Mouse (Mus musculus) Patski (cell line): ENCODE measurements around the gene Best3. TPM values are rescaled to one million over a fixed set of nuclear protein-coding genes. Genes with fewer than 3 reads are reported as not detected.

Experiments
- ATAC-seq: fragments of 100-300 bp; one replicate; pipeline ENCODE4 v1.8.0; 2021
- CTCF ChIA-PET: fragments of 350-600 bp; sonication (Branson Sonifier 250); formaldehyde crosslinking; loops from one replicate; lab custom pipeline; 2022; ENCODE audit warnings: inconsistent platforms; lab: Charles Lee
- POLR2A ChIA-PET: fragments of 350-600 bp; sonication (Branson Sonifier 250); formaldehyde crosslinking; loops from one replicate; lab custom pipeline; 2022; ENCODE audit warnings: antibody characterized with exemption, inconsistent platforms; lab: Charles Lee
- DNase-seq: peaks from one replicate; pipeline ENCODE4 v3.0.0-alpha.2; 2011; ENCODE audit warnings: low read depth, low spot score
- H3K27me3 ChIP-seq: fragments of 371-371 bp; one replicate; pipeline ENCODE4 v1.5.1; 2021
- CTCF ChIP-seq: fragments of 100-300 bp; IDR thresholded peaks from one replicate; pipeline ENCODE4 v1.5.1; 2021
- in situ Hi-C: fragments of 300-500 bp; cut with MboI; formaldehyde crosslinking; loops from 3 replicates; pipeline ENCODE4 v1.11.1; 2018; ENCODE audit warnings: low pct_unique_long_range_greater_than_20kb, mixed read lengths
- polyA plus RNA-seq: library from polyadenylated mRNA; unstranded; gene quantifications from one replicate; pipeline ENCODE4 v1.2.3, GENCODE M21; 2021

Gene Best3
- polyA plus RNA-seq, 1 experiment from 2014 or later: not detected

- TF ChIP-seq CTCF: no peak
- no peak for DNase-seq
- POLR2A ChIA-PET: no interaction called here
Observed at GRCm38 (mm10) chr10:116972509-116972908, 13.6 kb upstream of the Best3 start, which contains the start of gene Gm10271. Gene Gm10271, minus strand, starts transcription at chr10:116972609.

DNA sequence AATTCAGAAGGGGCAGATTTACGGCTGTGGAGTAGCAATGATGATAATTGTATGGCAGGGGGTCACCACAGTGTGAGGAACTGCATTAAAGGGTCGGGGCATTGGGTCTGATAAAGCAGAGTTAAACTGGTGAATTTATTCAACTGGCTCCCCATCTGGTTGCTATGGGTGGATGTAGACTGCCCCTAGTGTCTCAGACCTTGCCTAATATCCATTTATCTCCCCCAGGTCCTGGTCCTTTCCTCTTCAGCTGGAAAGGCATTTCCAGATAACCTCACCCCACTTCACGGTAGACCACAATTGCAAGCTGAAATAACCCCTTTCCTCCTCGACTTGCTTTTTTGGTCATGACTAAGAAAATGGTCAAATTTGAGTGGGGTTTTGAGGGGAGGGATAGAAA is 8.7 kb upstream of the Best3 start:
- no peaks in the 10 kb centered on the region for H3K27me3 ChIP-seq
- ChIA-PET POLR2A (interaction anchor here (0.8 to 2.2 kb wide), 2 partner anchors 8 to 13 kb away, joined by 5 to 6 read pairs; no protein-coding TSS in a partner anchor), CTCF (no interaction called here)
- no peak for TF ChIP-seq CTCF
- ATAC-seq: no peak
- no peak for DNase-seq
- in situ Hi-C loops: no loop called here

More at GRCm38 (mm10) chr10:116972509-116972908, 13.6 kb upstream of the Best3 start, which contains the start of gene Gm10271:
- CTCF ChIA-PET: no interaction called here
- no peak for ATAC-seq
- H3K27me3 ChIP-seq: no peaks in the 10 kb centered on the region
- in situ Hi-C loops: no loop called here

DNA sequence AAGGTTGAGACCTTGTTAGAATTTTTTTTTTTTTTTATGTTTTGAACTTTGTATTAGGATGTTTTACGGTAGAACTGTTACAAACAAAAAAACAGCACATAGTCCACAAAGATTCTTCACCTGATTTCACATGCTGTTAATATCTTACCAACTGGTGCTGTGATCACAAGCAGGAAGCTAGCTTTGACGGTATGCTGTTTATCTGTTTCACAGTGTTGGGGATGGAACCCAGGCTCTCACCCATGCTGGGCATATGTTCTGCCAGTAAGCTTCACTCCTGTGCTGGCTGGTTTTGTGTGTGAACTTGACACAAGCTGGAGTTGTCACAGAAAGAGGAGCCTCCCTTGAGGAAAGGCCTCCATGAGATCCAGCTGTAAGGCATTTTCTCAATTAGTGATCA is 8.3 kb upstream of the Best3 start:
- in situ Hi-C loops: no loop called here
- TF ChIP-seq CTCF: no peak
- H3K27me3 ChIP-seq: no peaks in the 10 kb centered on the region
- ChIA-PET CTCF (interaction anchor here (1.2 kb wide), 1 partner anchor 19 kb away, joined by 3 read pairs; no protein-coding TSS in a partner anchor), POLR2A (interaction anchor here (0.8 to 2.2 kb wide), 2 partner anchors 8 to 13 kb away, joined by 5 to 6 read pairs; no protein-coding TSS in a partner anchor)
- ATAC-seq (no peak), DNase-seq (no peak)

- POLR2A ChIA-PET: interaction anchor here (2.2 kb wide), 1 partner anchor 14 kb away, joined by 5 read pairs; no protein-coding TSS in a partner anchor
- no peak for ATAC-seq
- TF ChIP-seq CTCF: no peak
- DNase-seq: no peak
- in situ Hi-C loops: no loop called here
- CTCF ChIA-PET: interaction anchor here (0.9 to 1.2 kb wide), 2 partner anchors 8 to 18 kb away, joined by 3 read pairs; no protein-coding TSS in a partner anchor
- no peaks in the 10 kb centered on the region for H3K27me3 ChIP-seq
Observed at GRCm38 (mm10) chr10:116978841-116979240, 7.3 kb upstream of the Best3 start.

DNA sequence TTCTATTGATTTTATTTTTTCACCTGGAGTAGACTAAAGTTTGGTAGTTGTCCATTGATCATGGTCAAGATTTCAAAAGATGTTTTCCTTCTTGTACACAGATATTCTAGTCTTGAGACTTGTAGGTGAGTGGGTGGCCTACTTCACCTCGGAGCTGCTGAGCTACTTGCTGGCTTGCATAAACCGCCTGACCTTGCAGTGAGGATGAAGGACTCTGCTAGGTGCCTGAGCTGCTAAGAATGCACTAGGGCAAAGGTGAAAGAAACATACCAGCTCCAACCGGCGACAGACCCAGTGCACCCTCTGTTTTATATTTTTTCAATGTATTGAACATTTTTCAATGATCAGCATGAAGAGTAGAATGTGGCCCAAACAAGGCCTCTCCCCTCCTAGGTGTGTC is 5.8 kb upstream of the Best3 start:
- H3K27me3 ChIP-seq: no peaks in the 10 kb centered on the region
- in situ Hi-C loops: loop anchor here (5.0 kb wide), 1 partner anchor 47 kb away; no protein-coding TSS in a partner anchor
- ChIA-PET POLR2A (no interaction called here), CTCF (no interaction called here)
- ATAC-seq: no peak
- no peak for DNase-seq
- TF ChIP-seq CTCF: no peak

DNA sequence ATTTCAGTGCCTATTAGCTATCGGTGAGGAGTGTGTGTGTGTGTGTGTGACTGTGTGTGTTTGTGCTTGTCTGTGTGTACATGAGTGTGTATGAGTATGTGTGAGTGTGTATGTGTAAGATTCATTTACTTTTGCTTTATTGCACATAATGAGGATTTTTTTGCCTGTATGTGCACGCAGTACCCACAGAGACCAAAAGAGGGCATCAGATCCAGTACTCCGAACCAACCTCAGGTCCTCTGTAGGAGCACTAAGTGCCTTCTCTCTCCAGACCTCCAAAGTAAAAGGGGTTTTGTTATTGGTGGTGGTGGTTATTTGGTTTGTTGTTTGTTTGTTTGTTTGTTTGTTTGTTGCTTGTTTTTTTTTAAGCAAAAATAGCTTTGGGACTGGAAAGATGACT is 5.2 kb upstream of the Best3 start:
- in situ Hi-C loops: loop anchor here (5.0 kb wide), 1 partner anchor 46 kb away; no protein-coding TSS in a partner anchor
- DNase-seq (no peak), ATAC-seq (no peak)
- no peaks in the 10 kb centered on the region for H3K27me3 ChIP-seq
- POLR2A ChIA-PET: no interaction called here
- TF ChIP-seq CTCF: peak; percentile 59
- CTCF ChIA-PET: interaction anchor here (0.9 kb wide), 1 partner anchor 15 kb away, joined by 5 read pairs; no protein-coding TSS in a partner anchor

DNA sequence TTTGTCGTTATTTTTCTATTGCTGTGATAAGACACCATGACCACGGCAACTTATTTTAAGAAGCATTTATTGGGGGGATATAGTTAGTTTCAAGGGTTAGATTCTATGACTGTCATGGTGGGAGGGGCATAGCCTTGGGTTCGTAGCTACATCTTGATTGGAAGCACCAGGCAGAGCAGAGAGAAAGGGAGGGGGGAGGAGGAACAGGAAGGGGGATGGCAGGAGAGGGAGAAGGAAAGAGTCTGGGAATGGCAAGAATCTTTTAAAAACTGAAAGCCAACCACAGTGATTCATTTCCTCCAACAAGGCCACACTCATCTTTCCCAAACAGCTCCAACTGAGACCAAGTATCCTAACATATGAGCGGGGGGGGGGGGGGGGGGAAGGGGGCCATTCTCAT is 3.6 kb upstream of the Best3 start:
- POLR2A ChIA-PET: no interaction called here
- DNase-seq (no peak), ATAC-seq (no peak)
- no peaks in the 10 kb centered on the region for H3K27me3 ChIP-seq
- TF ChIP-seq CTCF: no peak
- CTCF ChIA-PET: interaction anchor here (1.0 to 1.5 kb wide), 4 partner anchors 19 to 34 kb away, joined by 3 read pairs; partner anchors contain the start of gene Rab3ip
- in situ Hi-C loops: loop anchor here (5.0 kb wide), 1 partner anchor 45 kb away; no protein-coding TSS in a partner anchor

DNA sequence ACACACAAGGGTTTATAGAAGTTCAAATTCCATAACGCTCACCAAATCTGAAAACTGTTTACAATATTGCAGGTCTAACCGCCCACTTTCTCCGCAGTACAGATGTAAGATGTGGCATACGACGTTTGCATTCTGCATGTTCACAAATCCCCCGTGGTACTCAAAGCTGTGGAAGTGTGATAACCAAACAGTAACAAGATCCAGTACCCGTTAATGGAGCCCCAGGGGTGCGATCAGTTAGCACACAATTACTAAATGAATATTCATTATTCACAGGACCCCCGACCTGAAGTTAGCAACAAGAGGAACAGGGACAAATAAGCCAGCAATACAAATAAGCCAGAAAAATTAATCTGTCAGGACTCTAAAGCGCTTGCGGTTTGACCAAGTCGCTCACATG is 1.3 kb upstream of the Best3 start:
- ChIA-PET CTCF (no interaction called here), POLR2A (no interaction called here)
- no peak for TF ChIP-seq CTCF
- no peak for DNase-seq
- no peaks in the 10 kb centered on the region for H3K27me3 ChIP-seq
- in situ Hi-C loops: loop anchor here (5.0 kb wide), 1 partner anchor 42 kb away; no protein-coding TSS in a partner anchor
- ATAC-seq: no peak

DNA sequence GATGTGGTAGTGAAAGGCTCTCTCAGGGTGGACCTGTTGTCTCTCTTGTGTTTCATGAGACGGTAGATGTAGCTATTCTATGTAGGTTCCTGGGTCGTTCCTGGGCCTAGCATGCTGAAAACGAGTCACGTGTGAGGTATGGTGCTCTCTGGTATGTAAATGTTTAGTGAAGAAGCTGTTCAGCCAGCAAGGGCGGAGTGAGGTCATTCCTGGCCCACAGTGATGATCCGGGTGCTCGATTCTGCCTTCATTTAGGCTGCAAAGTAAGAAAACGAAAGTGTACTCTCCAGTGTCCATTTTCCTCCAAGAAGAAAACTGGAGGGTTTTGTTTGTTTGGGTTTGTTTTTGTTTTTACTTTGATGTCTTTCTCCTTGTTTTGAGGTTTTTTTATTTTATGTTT is 7.9 kb downstream of the Best3 start:
- ATAC-seq: no peak
- TF ChIP-seq CTCF: no peak
- DNase-seq: no peak
- H3K27me3 ChIP-seq: no peaks in the 10 kb centered on the region
- CTCF ChIA-PET: no interaction called here
- POLR2A ChIA-PET: no interaction called here
- in situ Hi-C loops: no loop called here

DNA sequence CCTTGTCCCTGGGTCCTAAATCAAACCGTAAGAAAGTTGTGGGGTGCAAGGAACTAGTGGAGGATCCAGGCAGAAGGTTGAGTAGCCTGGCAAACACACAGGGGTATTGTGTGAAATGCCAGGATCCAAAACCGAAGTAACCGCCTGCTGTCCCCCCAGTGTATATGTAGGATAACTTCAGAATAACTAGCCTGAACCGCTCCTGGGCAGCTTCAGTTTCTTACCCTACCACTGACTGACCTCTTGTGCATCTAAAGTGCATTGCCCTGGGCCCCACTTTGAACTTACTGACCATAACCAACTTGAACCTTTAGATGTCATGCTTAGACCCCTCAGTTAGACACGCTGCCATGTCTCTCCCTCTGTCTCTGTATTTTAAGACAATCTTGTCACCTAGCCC is 9.0 kb downstream of the Best3 start:
- no peaks in the 10 kb centered on the region for H3K27me3 ChIP-seq
- in situ Hi-C loops: no loop called here
- DNase-seq: no peak
- ChIA-PET CTCF (interaction anchor here (1.2 to 2.0 kb wide), 4 partner anchors 34 to 48 kb away, joined by 3 to 11 read pairs (median 4); partner anchors contain the start of gene Rab3ip), POLR2A (interaction anchor here (1.2 kb wide), 1 partner anchor 38 kb away, joined by 3 read pairs; no protein-coding TSS in a partner anchor)
- peak; percentile 53 for TF ChIP-seq CTCF
- peak; percentile 65 for ATAC-seq
